Mouse (Mus musculus): ENCODE data around the gene Glycam1. TPM values are rescaled to one million over a fixed set of nuclear protein-coding genes. Genes with fewer than 3 reads are reported as not detected.
"Not testable (repeated sequence)": the region's sequence is repeated elsewhere in the genome, so short reads cannot be mapped to it uniquely, and the experiment has no call there.

Gene Glycam1
- polyA plus RNA-seq (2012; rRNA removed) = not detected in 2 replicates

DNA sequence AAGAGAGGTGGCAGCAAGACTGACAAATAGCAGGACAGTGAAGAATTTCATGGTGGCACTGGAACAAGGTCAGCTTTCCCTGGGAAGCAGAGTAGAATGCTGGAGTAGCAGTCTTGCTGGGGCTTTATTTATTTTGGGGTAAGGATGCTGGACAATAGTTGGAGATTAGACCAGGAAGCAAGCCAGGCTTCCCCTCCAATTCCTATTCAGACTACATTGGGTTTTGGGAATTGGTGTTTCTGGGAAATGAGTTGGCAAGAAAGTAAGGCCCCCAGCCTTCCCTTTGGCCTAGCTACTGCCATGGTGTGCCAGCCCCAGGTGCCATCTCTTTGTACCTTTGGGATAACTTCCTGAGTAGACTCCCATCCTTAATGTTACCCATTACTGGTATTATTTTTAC lies at the start of gene Glycam1:
Glycam1 (minus strand) TSS at position 101 of the 400 bp plus-strand sequence.
- H3K4me3 ChIP-seq (ENCODE audit: extremely low read depth, insufficient read depth, insufficient read length) = no peak within 1 kb of the TSS

DNA sequence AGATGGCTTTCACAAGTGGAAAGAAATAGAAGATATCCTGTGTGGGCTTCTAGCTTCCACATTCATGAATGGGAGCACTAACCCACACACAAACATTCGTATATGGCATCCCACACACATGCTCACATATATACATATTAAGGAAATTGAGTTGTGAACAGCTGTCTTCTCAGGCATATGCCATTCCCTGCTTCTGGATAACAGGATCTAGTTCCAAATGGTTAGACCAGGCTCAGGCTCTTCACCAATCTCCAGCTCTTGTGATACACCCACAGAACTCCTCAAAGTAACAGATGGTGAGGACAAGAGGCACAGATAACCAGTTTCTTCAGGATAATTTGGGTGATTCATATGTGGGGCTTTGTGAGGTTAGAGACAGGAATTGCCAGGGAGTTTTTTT lies 39.6 kb upstream of the Glycam1 start:
- 80% methylated on average over 1 of the region's 1 CpGs for WGBS
- no peak for TF ChIP-seq CTCF (IDR thresholded peaks at IDR 0.05; ENCODE audit: extremely low read depth, insufficient read depth, insufficient read length, insufficient replicate concordance)
- no peak for TF ChIP-seq POLR2A (IDR thresholded peaks at IDR 0.05; ENCODE audit: low read depth, low read length)
- DNase-seq (ENCODE audit: low read depth in 1 of 2, low spot score in 2 of 2) = no peak
- Histone ChIP-seq H3K27me3 (ENCODE audit: control insufficient read depth, insufficient read depth, low read length) (no peaks in the 10 kb centered on the region), H3K27ac (ENCODE audit: insufficient read depth, low read length) (no peak overlapping the region), H3K36me3 (ENCODE audit: control insufficient read depth, insufficient read depth, low read length) (no peaks in the 10 kb centered on the region), H3K4me1 (ENCODE audit: control insufficient read depth, insufficient read depth, insufficient read length) (no peaks in the 10 kb centered on the region), H3K4me3 (ENCODE audit: extremely low read depth, insufficient read depth, insufficient read length) (no peak overlapping the region)

More for the DNA sequence above, at the start of gene Glycam1:
- DNase-seq (ENCODE audit: low read depth in 1 of 2, low spot score in 2 of 2) = no peak
- Histone ChIP-seq H3K4me1 (ENCODE audit: control insufficient read depth, insufficient read depth, insufficient read length) (no peaks in the 10 kb centered on the region), H3K27ac (ENCODE audit: insufficient read depth, low read length) (no peak within 1 kb of the TSS), H3K27me3 (ENCODE audit: control insufficient read depth, insufficient read depth, low read length) (no peaks in the 10 kb centered on the region), H3K36me3 (ENCODE audit: control insufficient read depth, insufficient read depth, low read length) (no peaks in the 10 kb centered on the region)
- no peak for TF ChIP-seq POLR2A (IDR thresholded peaks at IDR 0.05; ENCODE audit: low read depth, low read length)
- TF ChIP-seq CTCF (IDR thresholded peaks at IDR 0.05; ENCODE audit: extremely low read depth, insufficient read depth, insufficient read length, insufficient replicate concordance) = no peak

DNA sequence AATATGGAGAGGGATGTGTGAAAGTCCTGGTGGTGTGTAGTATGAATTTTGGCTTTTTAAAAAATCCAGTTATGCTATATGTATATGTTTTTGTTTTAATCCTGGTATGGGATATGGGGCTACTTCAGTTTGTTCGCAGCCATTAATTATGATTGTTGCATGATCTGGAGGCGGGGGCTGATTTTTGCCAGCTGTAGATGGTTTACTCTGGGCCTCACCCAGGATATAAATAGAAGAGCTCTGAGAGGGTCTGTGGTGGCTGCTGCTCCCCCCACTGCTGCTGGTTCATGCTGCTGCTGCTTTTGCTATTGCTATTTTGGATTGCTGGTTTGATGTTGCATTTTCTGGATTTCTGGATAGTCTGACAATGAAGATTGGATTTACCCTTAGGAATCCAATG lies 25.9 kb upstream of the Glycam1 start:
- 89% methylated on average over 2 of the region's 2 CpGs for WGBS
- no peak for TF ChIP-seq CTCF (IDR thresholded peaks at IDR 0.05; ENCODE audit: extremely low read depth, insufficient read depth, insufficient read length, insufficient replicate concordance)
- TF ChIP-seq POLR2A (IDR thresholded peaks at IDR 0.05; ENCODE audit: low read depth, low read length) = no peak
- Histone ChIP-seq H3K36me3 (ENCODE audit: control insufficient read depth, insufficient read depth, low read length) (no peaks in the 10 kb centered on the region), H3K4me3 (ENCODE audit: extremely low read depth, insufficient read depth, insufficient read length) (no peak overlapping the region), H3K4me1 (ENCODE audit: control insufficient read depth, insufficient read depth, insufficient read length) (no peaks in the 10 kb centered on the region), H3K27ac (ENCODE audit: insufficient read depth, low read length) (no peak overlapping the region), H3K27me3 (ENCODE audit: control insufficient read depth, insufficient read depth, low read length) (no peaks in the 10 kb centered on the region)
- no peak for DNase-seq (ENCODE audit: low read depth in 1 of 2, low spot score in 2 of 2)

DNA sequence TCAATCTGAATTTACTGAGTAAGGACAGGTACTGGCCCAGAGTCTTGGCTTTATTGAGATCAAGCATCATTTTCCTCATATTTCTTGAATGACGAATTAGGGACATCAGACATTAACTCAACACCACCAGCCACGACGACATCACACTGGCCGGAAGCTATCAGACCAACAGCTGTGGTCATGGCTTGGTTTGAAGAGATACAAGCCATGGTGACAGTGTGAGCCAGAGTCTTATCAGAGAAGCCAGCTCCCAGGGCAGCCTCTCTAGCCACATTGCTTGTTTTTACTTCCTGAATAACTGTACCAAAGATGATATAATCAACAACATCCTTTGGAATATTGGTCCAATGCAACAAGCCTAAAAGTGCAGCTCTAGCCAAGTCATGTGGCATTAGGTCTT lies 22.9 kb upstream of the Glycam1 start:
- not testable (repeated sequence) for DNase-seq (ENCODE audit: low read depth in 1 of 2, low spot score in 2 of 2); H3K4me3 ChIP-seq (ENCODE audit: extremely low read depth, insufficient read depth, insufficient read length); H3K27me3 ChIP-seq (ENCODE audit: control insufficient read depth, insufficient read depth, low read length); H3K27ac ChIP-seq (ENCODE audit: insufficient read depth, low read length); H3K4me1 ChIP-seq (ENCODE audit: control insufficient read depth, insufficient read depth, insufficient read length); H3K36me3 ChIP-seq (ENCODE audit: control insufficient read depth, insufficient read depth, low read length)
- 60% methylated on average over 4 of the region's 4 CpGs for WGBS

DNA sequence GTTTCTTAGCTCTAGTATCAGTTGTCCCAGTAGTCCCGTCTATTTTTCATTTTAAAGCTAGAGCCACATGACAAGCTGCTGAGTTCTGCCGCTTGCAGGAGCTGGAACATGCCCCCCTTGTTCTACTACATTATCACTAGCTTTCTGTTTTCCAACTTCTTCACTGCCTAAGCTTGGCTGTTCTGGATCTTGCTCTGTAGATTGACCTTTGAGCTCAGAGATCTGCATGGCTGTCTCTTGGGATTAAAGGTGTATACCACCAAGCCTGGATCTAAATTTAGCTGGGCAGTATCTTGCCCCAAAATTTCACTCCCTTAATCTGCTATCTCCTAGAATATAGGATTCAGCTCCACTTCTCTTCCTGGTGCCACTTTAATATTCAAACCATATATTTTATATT lies 21.0 kb upstream of the Glycam1 start:
- TF ChIP-seq CTCF (IDR thresholded peaks at IDR 0.05; ENCODE audit: extremely low read depth, insufficient read depth, insufficient read length, insufficient replicate concordance) (no peak), POLR2A (IDR thresholded peaks at IDR 0.05; ENCODE audit: low read depth, low read length) (no peak)
- 84% methylated on average over 2 of the region's 2 CpGs for WGBS
- no peak for DNase-seq (ENCODE audit: low read depth in 1 of 2, low spot score in 2 of 2)

DNA sequence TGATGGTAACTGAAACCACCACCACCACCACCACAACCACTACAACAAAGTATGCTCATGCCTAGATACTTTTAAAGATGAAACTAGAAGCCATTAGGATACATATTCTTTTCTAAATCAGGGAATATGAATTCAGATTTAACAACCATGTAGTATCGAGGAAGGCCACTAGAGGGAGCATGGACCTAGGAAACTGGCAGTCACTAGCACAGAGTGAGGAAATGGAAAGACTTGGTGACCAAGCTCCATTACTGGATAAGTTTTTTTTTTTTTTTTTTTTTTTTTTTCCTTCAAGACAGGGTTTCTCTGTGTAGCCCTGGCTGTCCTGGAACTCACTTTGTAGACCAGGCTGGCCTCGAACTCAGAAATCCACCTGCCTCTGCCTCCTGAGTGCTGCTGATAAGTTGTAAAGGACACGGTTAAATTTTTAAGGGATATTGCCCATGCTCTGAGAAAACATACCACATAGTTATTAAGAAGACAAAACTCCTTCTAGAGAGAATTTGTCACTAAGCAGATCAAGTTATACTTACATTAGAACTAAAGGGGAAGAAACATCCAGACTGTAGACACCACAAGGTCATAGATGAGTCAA lies 12.7 kb downstream of the Glycam1 start:
- Histone ChIP-seq H3K4me3 (ENCODE audit: extremely low read depth, insufficient read depth, insufficient read length) (no peak overlapping the region), H3K36me3 (ENCODE audit: control insufficient read depth, insufficient read depth, low read length) (no peaks in the 10 kb centered on the region), H3K4me1 (ENCODE audit: control insufficient read depth, insufficient read depth, insufficient read length) (no peaks in the 10 kb centered on the region), H3K27ac (ENCODE audit: insufficient read depth, low read length) (no peak overlapping the region), H3K27me3 (ENCODE audit: control insufficient read depth, insufficient read depth, low read length) (0 out of 2 replicates have a peak, but pooled peaks cover 2% of the 10 kb centered on the region)
- TF ChIP-seq CTCF (IDR thresholded peaks at IDR 0.05; ENCODE audit: extremely low read depth, insufficient read depth, insufficient read length, insufficient replicate concordance) (peak; percentile 47; the same call in 1 of the 2 replicates), POLR2A (IDR thresholded peaks at IDR 0.05; ENCODE audit: low read depth, low read length) (no peak)
- DNase-seq (ENCODE audit: low read depth in 1 of 2, low spot score in 2 of 2) = peak in 1 of 2 experiments; percentile 22
- 48% methylated on average over 3 of the region's 3 CpGs for WGBS

More for the DNA sequence above, 21.0 kb upstream of the Glycam1 start:
- H3K4me1 ChIP-seq (ENCODE audit: control insufficient read depth, insufficient read depth, insufficient read length) = no peaks in the 10 kb centered on the region
- H3K4me3 ChIP-seq (ENCODE audit: extremely low read depth, insufficient read depth, insufficient read length) = no peak overlapping the region
- no peaks in the 10 kb centered on the region for H3K36me3 ChIP-seq (ENCODE audit: control insufficient read depth, insufficient read depth, low read length)
- no peak overlapping the region for H3K27ac ChIP-seq (ENCODE audit: insufficient read depth, low read length)
- H3K27me3 ChIP-seq (ENCODE audit: control insufficient read depth, insufficient read depth, low read length) = no peaks in the 10 kb centered on the region

DNA sequence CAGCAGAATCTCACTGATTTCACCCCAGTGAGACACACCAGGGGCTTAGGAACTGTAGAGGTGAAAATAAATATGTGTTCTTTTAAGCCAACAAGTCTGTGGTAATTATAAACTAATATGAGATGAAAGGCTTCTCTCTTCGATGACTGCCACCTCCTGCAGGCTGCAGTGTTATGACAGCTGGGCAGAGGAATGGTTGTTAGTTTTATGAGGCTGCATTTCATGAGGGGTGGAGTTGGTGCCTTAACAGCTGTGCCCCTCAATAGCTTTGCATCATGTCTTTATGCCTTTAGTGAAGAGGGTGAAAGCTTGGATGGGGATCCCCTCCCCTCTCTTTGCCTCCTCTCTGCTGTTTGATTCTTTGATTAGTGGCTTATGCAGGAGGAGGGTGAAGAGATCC lies 13.8 kb downstream of the Glycam1 start:
- H3K36me3 ChIP-seq (ENCODE audit: control insufficient read depth, insufficient read depth, low read length) = no peaks in the 10 kb centered on the region
- 0 out of 2 replicates have a peak, but pooled peaks cover 2% of the 10 kb centered on the region for H3K27me3 ChIP-seq (ENCODE audit: control insufficient read depth, insufficient read depth, low read length)
- no peaks in the 10 kb centered on the region for H3K4me1 ChIP-seq (ENCODE audit: control insufficient read depth, insufficient read depth, insufficient read length)
- no peak overlapping the region for H3K4me3 ChIP-seq (ENCODE audit: extremely low read depth, insufficient read depth, insufficient read length)
- TF ChIP-seq CTCF (IDR thresholded peaks at IDR 0.05; ENCODE audit: extremely low read depth, insufficient read depth, insufficient read length, insufficient replicate concordance) (no peak), POLR2A (IDR thresholded peaks at IDR 0.05; ENCODE audit: low read depth, low read length) (no peak)
- no peak for DNase-seq (ENCODE audit: low read depth in 1 of 2, low spot score in 2 of 2)
- no peak overlapping the region for H3K27ac ChIP-seq (ENCODE audit: insufficient read depth, low read length)
- WGBS = 24% methylated on average over 1 of the region's 1 CpGs
